Mouse (Mus musculus) thymus, postnatal 36 days (tissue): ENCODE data around the gene Efna4.
A peak's percentile ranks its signal among the peaks of the same experiment; 100 is the strongest.

Experiments used
- DNase-seq, 2 experiments: peaks; one replicate each; pipeline ENCODE4 v3.0.0; 2022; ENCODE audit warnings: mixed read lengths in 2 of 2

Gene Efna4

DNA sequence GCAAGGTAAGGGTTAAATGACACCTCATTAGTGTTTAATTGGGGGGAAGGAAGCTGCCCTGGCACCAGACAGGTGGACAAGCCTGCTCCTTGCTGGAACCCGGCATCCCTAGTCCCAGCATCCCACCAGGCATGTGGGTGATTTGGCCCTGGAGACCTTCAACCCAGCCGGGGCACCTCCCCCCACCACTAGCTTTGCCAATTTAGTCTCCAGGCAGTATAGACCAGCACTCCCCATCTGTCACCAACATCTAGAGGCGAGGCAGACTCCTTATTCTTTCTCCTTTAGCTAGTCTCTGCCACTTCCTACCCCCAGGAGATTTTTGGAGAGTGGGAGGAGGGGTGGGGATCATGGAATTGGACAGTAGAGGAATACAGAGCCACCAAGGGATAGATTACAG, 7.5 kb downstream of the Efna4 start:
- DNase-seq: no peak

DNA sequence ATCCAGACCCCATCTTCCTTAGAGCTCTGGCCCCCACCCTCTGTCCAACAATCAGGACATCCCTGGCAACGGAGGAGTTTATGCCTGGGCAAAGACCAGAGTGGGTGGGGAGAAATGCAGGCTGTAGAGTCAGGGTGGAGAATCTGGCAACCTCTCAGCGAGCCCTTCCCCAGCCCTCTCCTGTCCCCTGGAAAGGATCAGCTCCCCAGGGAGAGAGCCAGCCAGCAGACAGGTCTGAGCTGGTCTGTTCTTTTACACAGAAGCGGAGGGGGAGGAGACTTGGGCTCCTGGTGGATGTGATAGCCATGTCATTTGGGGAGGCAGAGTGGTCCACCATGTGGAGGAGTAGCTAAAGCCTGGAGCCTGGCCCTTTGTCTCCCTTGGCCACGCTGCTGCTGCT, 9.2 kb downstream of the Efna4 start:
- DNase-seq: no peak

DNA sequence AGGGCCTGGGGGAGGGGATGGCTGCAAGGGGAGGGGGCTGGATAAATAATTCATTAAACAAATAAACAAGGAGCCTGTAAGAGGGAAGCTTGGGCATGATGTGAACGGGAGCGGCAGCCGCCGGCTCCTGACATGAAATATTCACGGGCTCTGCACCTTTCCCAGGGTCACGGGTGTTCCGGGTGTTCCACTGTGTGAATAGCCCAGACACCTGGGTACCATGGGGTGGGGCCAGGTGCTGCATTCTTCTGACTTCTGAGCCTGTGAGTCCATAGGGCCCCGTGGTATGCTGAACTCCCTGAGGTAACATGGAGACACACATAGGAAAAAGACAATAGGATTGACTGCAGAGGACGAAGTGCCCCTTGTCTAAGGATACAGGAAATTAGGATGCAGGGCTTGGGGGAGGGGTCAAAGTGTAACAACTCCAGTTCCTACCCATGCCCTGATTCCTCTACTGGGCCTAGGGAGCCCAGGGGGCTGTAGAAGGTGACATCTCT, 10.4 kb downstream of the Efna4 start:
- no peak for DNase-seq

DNA sequence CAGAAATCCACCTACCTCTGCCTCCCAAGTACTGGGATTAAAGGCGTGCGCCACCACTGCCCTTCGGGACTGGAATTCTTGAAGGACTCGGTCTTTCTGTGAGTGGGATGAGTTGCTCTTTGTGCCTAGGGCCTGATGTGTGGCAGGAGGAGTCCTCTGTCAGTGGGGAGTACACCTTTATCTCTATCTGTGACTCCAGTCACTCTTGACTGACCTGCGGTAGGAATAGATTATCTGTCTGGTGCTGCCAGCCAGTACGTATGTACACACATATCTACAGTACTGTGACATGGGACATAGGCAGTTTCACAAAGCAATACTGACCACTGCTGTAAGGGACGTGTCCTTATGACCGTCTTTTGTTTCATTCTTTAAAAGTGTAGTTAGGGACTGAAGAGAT, 11.9 kb downstream of the Efna4 start:
- DNase-seq: no peak

DNA sequence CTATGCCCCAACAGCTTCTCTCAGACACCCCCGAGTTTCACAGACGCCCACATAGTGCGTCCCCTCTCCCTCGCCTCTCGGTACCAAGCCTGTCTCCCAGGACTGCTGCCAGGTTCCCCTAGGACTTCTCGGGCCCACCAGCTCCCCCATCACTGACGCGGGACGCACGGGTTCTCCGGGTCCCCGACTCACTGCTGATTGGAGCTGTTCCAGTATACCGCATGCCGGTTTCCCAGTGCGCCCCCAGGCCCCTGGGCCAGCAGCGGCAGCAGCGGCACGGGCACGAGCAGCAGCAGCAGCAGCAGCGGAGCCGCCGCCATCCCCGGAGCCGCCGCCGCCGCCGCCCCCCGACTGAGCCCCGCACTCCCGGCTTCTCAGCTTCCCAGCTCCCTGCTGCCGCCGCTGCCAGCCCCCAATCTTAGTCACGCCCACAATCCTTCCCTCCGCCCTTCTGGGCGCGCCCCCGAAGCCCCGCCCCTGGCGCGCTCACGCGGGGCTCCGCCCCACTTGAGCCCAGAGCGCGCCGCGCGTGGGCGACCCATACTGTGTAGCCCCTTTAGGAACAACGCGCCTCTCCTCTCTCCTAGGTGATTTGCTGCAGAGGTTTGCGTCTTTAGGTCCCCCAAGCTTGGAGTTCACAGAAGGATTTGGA, 15.2 kb downstream of the Efna4 start, which contains the start of gene Efna3:
TSS of gene Efna3 (minus strand) at position 452 of the 652 bp plus-strand sequence.
- DNase-seq: peak; percentile 70 to 76

DNA sequence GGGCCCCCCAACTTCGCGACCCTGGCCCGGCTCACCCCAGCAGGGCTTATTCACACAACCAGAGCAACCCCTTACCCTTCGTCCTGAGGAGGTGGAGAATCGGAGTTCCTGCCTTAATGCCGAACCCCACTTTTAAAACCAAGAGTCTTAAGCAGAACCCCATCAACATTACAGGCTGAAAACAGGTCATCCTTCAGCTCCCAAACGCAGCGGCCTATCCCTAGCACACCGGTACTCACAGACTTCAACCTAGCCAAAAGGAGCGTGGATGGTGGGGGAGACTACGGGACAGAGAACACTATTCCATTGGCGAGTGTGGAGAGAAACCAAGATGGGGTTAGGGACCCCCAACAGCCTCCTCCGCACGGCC, 15.7 kb downstream of the Efna4 start:
- no peak for DNase-seq

DNA sequence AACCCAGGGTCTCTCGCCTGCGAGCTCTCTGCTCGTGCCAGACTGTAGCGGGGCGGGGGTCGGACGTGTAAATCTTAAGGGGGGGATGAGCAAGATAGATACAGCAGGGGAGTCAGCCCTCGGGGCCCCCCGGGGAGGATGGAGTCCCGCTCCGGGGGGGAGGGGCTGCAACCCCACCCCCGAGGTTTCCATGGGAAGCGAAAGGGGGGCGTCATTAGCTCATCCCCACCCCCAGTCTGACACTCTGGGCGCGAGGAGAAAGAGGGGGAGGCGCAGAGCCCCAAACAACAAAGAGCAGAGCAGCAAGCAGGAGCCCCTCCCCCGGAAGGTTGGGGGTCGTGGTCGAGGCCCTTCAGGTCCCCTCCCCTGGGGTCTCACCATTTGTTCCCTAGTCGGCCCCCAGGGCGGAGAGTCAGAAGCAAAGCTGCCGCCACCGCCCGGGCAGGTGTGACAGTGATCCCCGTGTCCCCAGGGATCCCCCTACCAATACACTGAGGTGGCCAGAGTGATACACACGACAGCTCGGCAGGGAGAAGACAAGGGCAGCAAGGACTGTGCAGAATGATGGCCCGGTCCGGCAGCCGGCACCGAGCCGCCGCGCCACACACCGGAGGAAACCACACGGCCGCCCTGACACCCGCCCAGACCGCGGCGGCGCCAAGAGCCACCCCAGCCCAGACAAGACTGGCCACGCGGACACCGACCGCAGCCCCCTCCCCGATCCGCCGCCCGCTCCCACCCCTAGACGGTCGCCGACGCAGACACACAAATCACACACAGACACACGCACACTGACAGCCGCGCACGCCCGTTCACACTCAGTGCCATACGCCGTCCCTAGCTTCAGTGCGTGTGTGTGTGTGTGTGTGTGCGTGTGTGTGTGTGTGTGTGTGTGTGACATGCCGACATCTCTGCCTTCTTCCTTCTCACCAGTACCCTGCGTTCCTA, 16.4 kb downstream of the Efna4 start:
- DNase-seq: peak in 1 of 2 experiments; percentile 26

DNA sequence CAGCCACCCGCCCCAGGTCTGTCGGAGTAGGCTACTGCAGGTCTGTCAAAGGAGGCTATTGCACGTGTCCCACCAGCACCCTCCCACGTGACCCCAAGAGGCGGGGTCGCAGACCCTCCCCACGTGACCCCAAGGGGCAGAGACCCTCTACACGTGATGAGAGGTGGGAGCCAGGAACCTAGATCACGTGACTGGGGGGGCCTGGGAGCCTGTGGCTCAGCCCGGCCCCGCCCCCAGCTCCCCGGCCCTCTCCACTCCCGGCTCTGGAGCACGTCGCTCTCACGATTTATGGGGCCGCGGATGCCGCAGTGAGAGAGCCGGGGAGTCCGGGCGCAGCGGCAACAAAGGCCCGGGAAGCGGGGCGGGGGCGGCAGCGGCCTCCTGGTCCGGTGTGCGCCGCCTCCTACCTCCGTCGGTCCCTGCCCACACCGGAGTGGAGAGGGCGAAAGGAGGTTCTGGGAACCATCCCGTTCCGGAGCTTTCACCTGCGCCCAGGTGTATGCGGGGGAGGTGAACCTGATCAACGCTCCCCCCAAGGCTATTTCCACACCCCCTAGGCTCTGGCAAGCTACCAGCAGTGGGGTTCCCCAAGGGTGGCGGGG, 17.1 kb downstream of the Efna4 start:
- peak in 1 of 2 experiments; percentile 43 for DNase-seq

DNA sequence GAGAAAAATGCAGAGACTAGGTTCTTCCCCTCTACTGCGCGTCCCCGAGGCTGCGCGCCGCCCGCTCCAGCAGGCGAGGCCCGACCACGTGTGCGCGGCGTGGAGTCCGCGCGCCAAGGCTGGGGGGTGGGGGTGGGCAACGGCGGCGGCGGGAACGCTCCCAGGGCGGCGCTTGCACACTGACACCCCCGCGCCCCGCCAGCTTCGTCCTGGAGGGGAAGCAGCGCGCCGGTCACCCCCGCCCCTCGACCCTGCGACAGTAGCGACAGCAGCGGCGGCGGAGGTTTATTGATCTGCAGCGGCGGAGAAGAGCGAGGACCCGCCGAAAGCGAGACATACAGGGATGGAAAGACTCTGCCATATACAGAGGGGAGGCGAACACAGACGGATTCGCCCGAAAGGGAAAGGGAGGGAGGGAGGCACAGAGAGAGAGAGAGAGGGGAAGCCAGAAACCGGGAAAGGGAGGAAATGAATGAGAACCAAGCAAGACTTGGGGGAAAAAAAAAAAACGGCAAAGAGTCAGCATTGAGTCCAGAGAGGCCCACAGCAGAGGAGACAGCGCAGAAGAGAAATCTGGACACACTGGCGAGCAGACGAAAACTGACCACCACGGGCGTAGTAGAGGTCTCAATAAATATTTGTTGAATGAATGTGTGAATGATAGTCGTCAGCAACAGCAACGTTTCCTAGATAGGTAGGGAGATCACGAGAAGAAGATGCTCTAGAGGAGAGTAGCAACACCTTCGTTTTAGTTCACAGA, 18.1 kb downstream of the Efna4 start:
- DNase-seq: peak in 1 of 2 experiments; percentile 39

DNA sequence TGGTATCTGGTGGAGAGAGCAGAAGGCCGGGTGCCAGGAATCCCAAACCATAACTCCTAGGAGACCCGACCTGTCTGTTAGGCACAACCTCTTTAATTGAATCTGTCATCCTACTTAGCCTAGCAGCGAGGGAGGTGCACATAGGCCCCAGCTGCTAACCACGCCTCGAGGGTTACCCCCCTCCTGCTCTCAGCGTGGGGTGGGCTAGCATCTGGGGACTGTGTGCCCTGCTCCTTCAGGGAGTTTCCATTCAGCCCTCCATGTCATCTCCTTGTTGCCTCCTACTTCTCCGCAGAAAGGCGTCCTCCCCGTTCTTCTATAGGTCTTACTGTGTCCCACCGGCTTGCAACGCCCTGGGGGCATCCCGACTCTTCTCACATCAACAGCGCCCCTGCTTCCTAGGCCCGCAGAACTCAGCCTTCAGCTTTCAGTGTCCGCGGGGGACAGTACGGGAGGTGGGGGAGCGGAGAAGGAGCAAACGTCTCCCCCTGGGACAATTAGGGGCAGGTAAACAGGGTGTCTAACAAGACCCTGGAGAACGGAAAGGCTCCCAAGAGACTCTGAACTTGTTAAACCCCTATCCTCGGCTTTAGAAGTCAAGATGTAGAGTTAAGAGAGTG, 18.7 kb downstream of the Efna4 start:
- no peak for DNase-seq

DNA sequence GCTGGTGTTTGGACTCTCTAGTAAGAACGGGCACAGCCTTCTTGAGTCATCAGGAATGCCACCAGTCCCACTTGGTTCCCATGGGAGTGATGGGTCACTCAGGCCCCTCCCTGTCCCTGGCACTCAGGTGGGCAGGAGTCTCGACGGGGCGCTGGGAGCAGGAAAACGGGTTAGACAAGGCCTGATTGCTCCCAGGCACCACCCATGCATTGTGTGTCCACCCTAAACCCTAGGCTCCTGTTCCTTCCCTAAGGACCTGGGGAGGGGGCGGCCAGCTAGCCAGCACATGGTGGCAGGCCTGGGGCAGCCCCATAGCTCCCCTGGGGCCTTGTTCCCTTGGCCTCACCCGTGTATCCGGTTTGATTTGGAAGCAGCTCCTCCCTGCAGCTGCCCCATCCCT, 19.5 kb downstream of the Efna4 start:
- DNase-seq: no peak

DNA sequence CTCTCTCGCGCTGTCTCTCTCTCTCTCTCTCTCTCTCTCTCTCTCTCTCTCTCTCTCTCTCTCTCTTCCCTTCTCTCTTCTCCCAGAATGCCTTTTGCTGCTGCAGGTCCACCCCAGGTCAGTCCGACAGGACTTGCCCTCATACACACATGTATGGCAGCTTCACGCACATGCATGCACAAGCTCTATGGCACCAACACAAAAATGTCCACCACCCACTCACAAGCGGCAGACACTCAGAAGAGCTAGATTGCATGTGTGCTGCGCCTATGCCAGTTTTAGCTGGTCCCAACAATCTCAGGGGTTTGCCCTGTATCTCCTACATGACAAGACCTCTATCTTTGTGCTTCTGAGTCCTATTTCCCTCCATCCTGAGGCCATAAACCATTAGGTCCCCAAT, 20.6 kb downstream of the Efna4 start:
- no peak for DNase-seq

DNA sequence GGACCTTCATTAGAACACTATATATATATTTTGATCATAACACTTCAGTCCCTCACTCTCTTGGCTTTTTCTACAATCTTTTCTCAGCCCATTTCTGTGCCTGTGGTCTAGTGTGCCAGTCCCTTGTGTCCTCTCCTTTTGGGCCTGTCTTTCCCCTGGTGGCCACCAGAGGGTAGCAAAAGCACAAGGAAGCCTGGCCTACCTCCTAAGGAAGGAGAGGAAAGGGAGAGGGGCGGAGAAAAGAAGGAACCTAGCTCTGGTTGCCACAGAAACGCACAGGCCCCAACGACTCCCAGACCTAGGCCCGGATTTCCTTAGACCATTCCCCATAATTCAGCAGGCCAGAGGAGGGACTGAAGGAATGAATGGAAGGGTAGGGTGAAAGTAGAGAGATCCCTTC, 21.0 kb downstream of the Efna4 start:
- peak; percentile 71 to 76 for DNase-seq

DNA sequence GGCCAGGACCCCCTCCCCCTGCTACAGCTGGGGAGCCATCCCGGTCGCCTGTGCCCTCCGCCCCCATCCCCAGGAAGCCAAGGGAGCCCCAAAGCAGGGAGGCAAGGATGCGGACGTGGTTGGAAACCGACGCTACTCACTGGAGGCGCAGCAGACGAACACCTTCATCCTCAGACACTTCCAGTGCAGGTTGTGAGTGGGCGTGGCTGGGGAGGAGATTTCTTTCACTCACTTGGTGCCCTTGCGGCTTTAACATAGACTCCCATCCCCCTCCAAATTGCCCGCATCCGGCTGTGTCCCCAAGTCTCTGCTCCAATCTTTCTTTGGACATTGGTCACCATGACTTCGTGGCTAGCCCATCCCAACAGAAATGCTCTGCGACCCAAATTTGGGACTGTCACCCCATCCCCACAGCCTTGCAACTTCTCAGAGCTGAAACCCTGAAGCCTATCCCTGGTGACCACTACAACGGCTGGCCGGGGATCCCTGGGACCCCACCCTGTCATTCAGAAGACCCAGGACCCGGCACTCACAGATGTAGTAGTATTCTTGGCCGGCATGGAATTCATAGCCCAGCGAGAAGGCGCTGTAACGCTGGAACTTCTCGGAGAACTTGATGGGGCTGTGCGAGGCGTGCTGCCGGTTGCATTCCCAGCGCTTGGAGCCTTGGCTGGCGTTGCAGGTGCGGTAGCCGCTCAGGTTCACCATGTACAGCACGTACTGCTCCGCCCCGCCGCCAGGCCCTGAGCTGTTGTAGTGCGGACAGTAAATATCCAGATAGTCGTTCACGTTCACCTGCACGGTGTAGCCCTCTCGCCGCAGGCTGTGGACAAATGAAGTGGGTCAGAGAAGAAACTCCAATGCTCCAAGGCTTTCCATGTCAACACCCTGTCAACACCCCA, 21.6 kb downstream of the Efna4 start:
- DNase-seq: peak in 1 of 2 experiments; percentile 23

DNA sequence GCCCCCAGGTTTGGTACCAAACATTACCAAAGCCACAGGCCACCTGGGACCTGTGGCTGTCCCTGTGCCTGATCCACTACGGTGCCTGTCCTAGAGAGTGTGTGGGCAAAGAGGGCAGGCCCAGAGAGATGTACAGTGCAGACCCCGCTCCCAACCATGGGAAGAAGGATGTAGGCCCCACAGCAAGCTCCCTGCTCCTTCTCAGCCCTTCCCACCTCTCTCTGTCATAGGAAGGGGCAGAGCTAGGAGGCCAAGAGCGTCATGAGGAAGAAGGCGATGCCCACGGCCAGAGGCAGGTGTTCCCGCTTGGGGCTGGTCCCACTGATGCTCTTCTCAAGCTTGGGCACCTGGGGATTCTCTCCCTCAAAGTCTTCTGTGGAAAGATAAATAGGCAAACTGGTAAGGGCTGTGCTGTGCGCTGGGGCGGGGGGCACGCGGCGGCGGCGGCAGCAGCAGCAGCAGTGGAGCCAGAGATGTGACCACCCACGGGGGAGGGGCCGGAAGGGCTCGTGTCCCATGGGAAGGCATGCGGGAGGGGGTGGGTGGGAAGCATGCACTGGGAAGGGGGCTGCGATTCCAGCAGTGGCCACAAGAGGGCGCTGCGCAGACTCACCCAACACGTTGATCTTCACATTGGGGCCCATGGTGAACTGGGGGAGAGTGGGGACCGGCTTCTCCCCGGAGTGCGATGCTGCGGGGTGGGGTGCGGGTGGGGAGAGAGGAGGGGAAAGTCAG, 22.5 kb downstream of the Efna4 start:
- DNase-seq: peak; percentile 65

DNA sequence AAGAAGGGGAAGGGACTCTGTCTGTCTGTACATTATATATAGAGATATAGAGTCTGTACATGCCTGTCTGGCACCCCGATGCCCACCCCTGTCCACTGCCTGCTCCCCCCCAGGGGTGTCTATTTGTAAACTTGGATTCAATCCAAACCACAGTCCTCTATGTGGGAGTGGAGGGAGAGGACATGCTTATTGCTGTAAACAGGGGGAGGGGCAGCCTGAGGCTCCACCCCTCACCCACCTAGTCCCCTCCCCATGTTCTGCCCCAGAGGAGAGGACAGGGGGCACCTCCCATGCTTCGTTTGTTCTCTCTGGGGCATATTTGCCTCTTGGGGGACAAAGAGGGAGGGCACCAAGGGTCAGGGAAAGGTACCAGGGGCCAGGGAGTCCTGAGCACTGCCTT, 23.0 kb downstream of the Efna4 start:
- DNase-seq: no peak

DNA sequence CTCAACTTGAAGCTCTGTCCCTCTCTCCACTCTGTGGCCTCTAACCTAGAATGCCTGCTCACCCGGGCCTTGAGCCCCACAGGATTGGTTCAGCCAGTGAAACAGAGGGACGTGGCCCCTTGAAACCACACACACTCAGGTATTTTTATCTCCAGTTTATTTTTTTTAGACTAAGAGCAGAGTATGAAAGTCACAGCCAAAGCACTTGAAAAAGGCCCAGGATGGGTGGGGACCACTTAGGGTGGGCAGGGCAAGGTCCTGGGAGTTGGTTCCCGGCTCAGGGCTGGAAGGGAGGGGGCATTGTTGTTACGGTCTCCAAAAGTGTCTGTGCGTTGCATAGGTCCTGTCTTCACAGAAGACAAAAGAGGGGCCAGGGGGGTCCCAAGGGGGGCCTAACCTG, 23.5 kb downstream of the Efna4 start:
- DNase-seq: no peak

DNA sequence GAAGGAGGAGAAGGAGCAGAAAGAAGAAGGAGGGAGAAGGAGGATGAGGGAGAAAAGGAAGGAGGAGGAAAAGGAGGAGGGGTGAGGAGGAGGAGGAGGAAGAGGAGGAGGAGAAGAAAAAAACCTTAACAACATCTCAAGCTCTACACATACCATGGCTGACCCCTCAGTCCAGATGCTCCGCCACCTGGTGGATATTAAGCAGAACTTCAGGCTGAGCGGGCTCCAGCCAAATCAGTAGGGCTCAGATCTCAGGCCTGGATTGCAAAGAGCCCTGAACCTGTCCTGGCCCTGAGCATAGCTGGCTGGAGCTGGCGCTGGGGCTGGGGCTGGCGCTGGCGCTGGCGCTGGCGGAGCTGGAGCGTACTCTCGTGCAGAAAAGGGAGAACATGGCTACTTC, 29.7 kb downstream of the Efna4 start:
- peak; percentile 48 to 51 for DNase-seq

DNA sequence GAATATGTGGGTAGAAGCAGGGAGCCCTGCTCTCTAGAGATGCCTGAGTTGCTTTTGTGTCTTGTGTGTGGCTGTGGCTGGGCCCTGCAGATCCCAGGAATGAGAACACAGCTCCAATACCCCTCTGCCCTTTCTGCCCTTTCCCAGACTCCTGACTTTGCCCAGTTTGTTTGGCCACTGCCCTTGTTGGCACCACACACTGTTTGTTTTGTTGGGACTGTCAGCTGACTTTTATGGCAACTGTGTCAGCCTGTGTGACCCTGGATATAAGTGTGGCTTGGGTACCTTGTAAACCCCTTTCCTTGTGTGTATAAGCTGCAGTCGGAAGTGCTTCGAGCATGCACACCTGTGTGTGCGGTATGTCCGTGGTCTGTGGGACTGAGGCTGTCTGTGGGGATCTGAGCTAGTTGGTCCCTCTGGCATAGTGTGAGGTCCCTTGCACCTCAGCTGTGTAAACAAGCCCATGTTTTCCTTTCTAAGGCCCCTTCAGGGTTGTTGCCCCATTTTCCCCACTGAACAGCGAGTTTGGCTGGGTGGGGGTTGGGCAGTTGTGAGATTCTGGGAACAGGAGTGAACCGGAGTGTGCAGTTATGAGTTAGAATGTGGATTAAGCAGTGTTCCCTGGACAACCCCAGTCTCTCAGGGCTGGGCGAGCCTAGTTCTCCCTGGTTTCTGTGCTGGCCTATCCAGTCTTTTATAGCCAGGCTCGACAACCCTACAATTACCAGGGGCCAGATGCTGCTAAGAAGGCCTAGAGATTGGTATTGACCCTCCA, 32.1 kb downstream of the Efna4 start:
- DNase-seq: no peak

DNA sequence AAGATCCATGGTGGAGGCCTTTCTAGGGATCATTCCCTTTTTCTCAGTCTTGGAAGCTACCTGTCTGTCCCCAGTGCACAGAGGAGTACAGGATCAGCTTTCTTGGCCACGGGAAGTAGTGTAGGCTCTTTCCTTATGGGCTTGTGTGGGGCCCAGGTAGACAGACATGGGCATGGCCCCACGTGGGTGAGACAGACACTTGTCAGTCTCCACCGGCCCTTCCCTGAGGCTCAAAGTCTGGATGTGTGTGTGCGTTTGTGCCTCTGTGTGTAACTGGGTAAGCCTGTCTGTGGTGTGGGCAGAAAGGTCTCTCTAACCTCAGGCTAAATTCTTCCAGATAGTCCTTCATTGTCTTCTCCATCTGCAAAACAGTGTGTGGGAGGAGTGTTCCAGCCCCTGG, 32.7 kb downstream of the Efna4 start:
- no peak for DNase-seq
